Mouse (Mus musculus) CH12.LX (cell line): ENCODE results near the gene Gm15557. TPM values are rescaled to one million over a fixed set of nuclear protein-coding genes. Genes with fewer than 3 reads are reported as not detected.

Experiments used
- DNase-seq: peaks from one replicate; pipeline ENCODE4 v3.0.0-alpha.2; 2013; ENCODE audit errors: extremely low read depth
- H3K27ac ChIP-seq: 2 replicates; pipeline ENCODE4 v1.5.1; 2012; ENCODE audit warnings: low read depth, mild to moderate bottlenecking, control low read depth, moderate library complexity; ENCODE audit not compliant: insufficient read depth
- H3K27me3 ChIP-seq: replicated peaks from 2 replicates; pipeline ENCODE3; 2012; ENCODE audit warnings: inconsistent platforms
- H3K36me3 ChIP-seq, 2 experiments: replicated peaks in 1 of 2; 2 replicates each; pipeline versions ENCODE3 to v1.6.1; 2012; ENCODE audit warnings: inconsistent platforms in 1 of 2, low read length in 1 of 2, mild to moderate bottlenecking in 1 of 2, mixed read lengths in 1 of 2, moderate library complexity in 1 of 2; ENCODE audit not compliant: control insufficient read depth in 1 of 2, insufficient read depth in 1 of 2
- H3K4me1 ChIP-seq, 2 experiments: 2 replicates each; pipeline ENCODE4 v1.6.1; 2012; ENCODE audit warnings: inconsistent platforms in 1 of 2, moderate library complexity in 1 of 2; ENCODE audit not compliant: insufficient read depth in 2 of 2, control insufficient read depth in 1 of 2
- H3K4me2 ChIP-seq: 2 replicates; pipeline ENCODE4 v1.6.1; 2012; ENCODE audit warnings: low read depth, mild to moderate bottlenecking, control low read depth; ENCODE audit not compliant: poor library complexity, insufficient read depth, severe bottlenecking
- H3K4me3 ChIP-seq, 3 experiments: fragments of 150-350 bp in 1 of 3; sonication (generic) in 1 of 3; replicated peaks in 1 of 3; 2 replicates each; pipeline versions ENCODE3 to v1.5.1; 2011 to 2012; ENCODE audit warnings: low read depth in 2 of 3, low read length in 2 of 3, mild to moderate bottlenecking in 2 of 3, moderate library complexity in 2 of 3, control low read depth in 1 of 3, improper control_type of control experiment in 1 of 3, inconsistent platforms in 1 of 3, mixed read lengths in 1 of 3; ENCODE audit not compliant: poor library complexity in 1 of 3
- H3K79me2 ChIP-seq: replicated peaks from 2 replicates; pipeline ENCODE4 v1.6.1; 2012; ENCODE audit warnings: mild to moderate bottlenecking, moderate library complexity; ENCODE audit not compliant: control insufficient read depth, poor library complexity, insufficient read depth, severe bottlenecking; ENCODE audit errors: extremely low read depth
- H3K9ac ChIP-seq: 2 replicates; pipeline ENCODE4 v1.6.1; 2012; ENCODE audit warnings: low read depth, mild to moderate bottlenecking, control low read depth, moderate library complexity; ENCODE audit not compliant: insufficient read depth
- H3K9me3 ChIP-seq: replicated peaks from 2 replicates; pipeline ENCODE3; 2012; ENCODE audit warnings: low read length, inconsistent platforms, mixed read lengths
- ELF1 ChIP-seq: IDR thresholded peaks from 2 replicates; pipeline ENCODE4 v1.6.1; 2014; ENCODE audit warnings: low read depth, mild to moderate bottlenecking, inconsistent platforms, low read length, improper control_type of control experiment
- ETS1 ChIP-seq: conservative IDR thresholded peaks from 2 replicates; pipeline ENCODE4 v1.6.1; 2012; ENCODE audit warnings: low read depth, mild to moderate bottlenecking, inconsistent platforms, low read length, improper control_type of control experiment, moderate library complexity
- HCFC1 ChIP-seq: IDR thresholded peaks from 2 replicates; pipeline ENCODE4 v1.6.1; 2012; ENCODE audit warnings: low read depth, mild to moderate bottlenecking, inconsistent platforms, low read length, improper control_type of control experiment
- IRF4 ChIP-seq: IDR thresholded peaks from 2 replicates; pipeline ENCODE4 v1.6.1; 2014; ENCODE audit warnings: low read depth, mild to moderate bottlenecking, inconsistent platforms, low read length, improper control_type of control experiment
- JUND ChIP-seq: conservative IDR thresholded peaks from 2 replicates; pipeline ENCODE4 v1.6.1; 2011; ENCODE audit warnings: low read depth, low read length, improper control_type of control experiment
- KAT2A ChIP-seq: IDR thresholded peaks from 2 replicates; pipeline ENCODE4 v1.6.1; 2012; ENCODE audit warnings: low read length, improper control_type of control experiment, inconsistent platforms; ENCODE audit not compliant: insufficient replicate concordance
- MAFK ChIP-seq: IDR thresholded peaks from 2 replicates; pipeline ENCODE4 v1.6.1; 2011; ENCODE audit warnings: low read length, improper control_type of control experiment; ENCODE audit not compliant: insufficient replicate concordance
- MAX ChIP-seq: IDR thresholded peaks from 2 replicates; pipeline ENCODE4 v1.6.1; 2011; ENCODE audit warnings: low read length, improper control_type of control experiment
- MEF2A ChIP-seq: IDR thresholded peaks from 2 replicates; pipeline ENCODE4 v1.6.1; 2014; ENCODE audit warnings: low read depth, mild to moderate bottlenecking, inconsistent platforms, low read length, improper control_type of control experiment, borderline replicate concordance
- MYC ChIP-seq: IDR thresholded peaks from 2 replicates; pipeline ENCODE4 v1.6.1; 2011; ENCODE audit warnings: low read depth, mild to moderate bottlenecking, improper control_type of control experiment, low read length
- NELFE ChIP-seq: IDR thresholded peaks from 2 replicates; pipeline ENCODE4 v1.6.1; 2011; ENCODE audit warnings: low read depth, low read length, improper control_type of control experiment
- PAX5 ChIP-seq: IDR thresholded peaks from 2 replicates; pipeline ENCODE4 v1.6.1; 2012; ENCODE audit warnings: low read length, inconsistent platforms, mixed read lengths
- POLR2A ChIP-seq: IDR thresholded peaks from 2 replicates; pipeline ENCODE4 v1.6.1; 2011; ENCODE audit warnings: low read depth, mild to moderate bottlenecking, improper control_type of control experiment, low read length
- RAD21 ChIP-seq: IDR thresholded peaks from 2 replicates; pipeline ENCODE4 v1.6.1; 2011; ENCODE audit warnings: low read depth, mild to moderate bottlenecking, low read length, improper control_type of control experiment, moderate library complexity
- TBP ChIP-seq: conservative IDR thresholded peaks from 2 replicates; pipeline ENCODE4 v1.6.1; 2011; ENCODE audit warnings: low read depth, low read length, improper control_type of control experiment
- UBTF ChIP-seq: IDR thresholded peaks from 2 replicates; pipeline ENCODE4 v1.6.1; 2012; ENCODE audit warnings: low read depth, mild to moderate bottlenecking, inconsistent platforms, low read length, improper control_type of control experiment, moderate library complexity
- ZKSCAN1 ChIP-seq: IDR thresholded peaks from 2 replicates; pipeline ENCODE4 v1.6.1; 2012; ENCODE audit warnings: low read depth, inconsistent platforms, low read length, improper control_type of control experiment, borderline replicate concordance
- dilution Hi-C: fragments of 300-500 bp; cut with MboI; formaldehyde crosslinking; loops from 2 replicates; pipeline ENCODE4 v1.14.3; 2020; ENCODE audit warnings: low sequenced_read_pairs; ENCODE audit not compliant: extremely low pct_unique_long_range_greater_than_20kb, extremely low pct_ligation_motif_present
- in situ Hi-C: fragments of 300-500 bp; cut with MboI; formaldehyde crosslinking; loops from 3 replicates; pipeline ENCODE4 v1.14.3; 2019; ENCODE audit warnings: low sequenced_read_pairs, low pct_ligation_motif_present, low pct_unique_long_range_greater_than_20kb, mixed read lengths
- polyA plus RNA-seq: library from polyadenylated mRNA; unstranded; fragments of >175 nt; gene quantifications from 2 replicates; pipeline ENCODE4 v1.2.1, GENCODE M21; 2012; ENCODE audit warnings: low read depth; ENCODE audit not compliant: insufficient read length
- total RNA-seq, 2 experiments: library from RNA; depleted of rRNA; stranded (reverse); fragments of 300-350 nt in 1 of 2; fragments of >200 nt in 1 of 2; gene quantifications; 2 replicates each; pipeline ENCODE4 v1.2.3; 2012 to 2014

Gm15557 gene
- total and polyA plus RNA-seq, 3 experiments: not detected

DNA sequence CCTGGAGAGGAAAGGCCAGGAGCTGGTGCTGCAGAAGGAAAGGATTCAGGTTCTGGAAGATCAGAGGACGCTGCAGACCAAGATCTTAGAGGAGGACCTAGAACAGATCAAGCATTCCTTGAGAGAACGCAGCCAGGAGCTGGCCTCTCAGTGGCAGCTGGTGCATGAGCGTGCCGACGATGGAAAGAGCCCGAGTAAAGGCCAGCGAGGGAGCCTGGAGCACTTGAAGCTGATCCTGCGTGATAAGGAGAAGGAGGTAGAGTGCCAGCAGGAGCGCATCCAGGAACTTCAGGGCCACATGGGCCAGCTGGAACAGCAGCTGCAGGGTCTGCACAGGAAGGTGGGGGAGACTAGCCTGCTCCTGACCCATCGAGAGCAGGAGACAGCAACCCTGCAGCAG, 50.6 kb downstream of the Gm15557 start:
- dilution Hi-C loops: no loop called here
- Histone ChIP-seq H3K4me3 (no peak overlapping the region), H3K79me2 (no peaks in the 10 kb centered on the region), H3K27ac (no peak overlapping the region)
- TF ChIP-seq ZKSCAN1: no peak
- no peak for TF ChIP-seq MAX
- TF ChIP-seq PAX5: no peak
- no peak for TF ChIP-seq HCFC1
- no peak for TF ChIP-seq ELF1
- TF ChIP-seq, all 38 proteins: peak for 0
- Histone ChIP-seq H3K9me3 (no peaks in the 10 kb centered on the region), H3K4me2 (no peak overlapping the region), H3K27me3 (no peaks in the 10 kb centered on the region), H3K36me3 (peaks cover 89 to 97% of the 10 kb centered on the region in 2 experiments), H3K9ac (no peak overlapping the region), H3K4me1 (no peaks in the 10 kb centered on the region)
- in situ Hi-C loops: loop anchor here (25.0 kb wide), 1 partner anchor 296 kb away; no protein-coding TSS in a partner anchor
- no peak for DNase-seq

DNA sequence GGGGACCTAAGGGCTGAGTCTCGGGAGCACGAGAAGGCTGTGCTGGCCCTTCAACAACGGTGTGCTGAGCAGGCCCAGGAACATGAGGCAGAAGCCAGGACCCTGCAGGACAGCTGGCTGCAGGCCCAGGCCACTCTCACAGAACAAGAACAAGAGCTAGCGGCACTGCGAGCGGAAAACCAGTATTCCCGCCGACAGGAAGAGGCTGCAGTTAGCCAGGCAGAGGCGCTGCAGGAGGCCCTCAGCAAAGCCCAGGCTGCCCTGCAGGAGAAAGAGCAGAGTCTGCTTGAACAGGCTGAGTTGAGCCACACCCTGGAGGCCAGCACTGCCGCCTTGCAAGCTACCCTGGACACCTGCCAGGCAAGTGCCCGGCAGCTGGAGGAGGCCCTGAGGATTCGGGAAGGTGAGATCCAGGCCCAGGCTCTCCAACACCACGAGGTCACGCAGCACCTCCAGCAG, 51.4 kb downstream of the Gm15557 start:
- Histone ChIP-seq H3K4me1 (no peaks in the 10 kb centered on the region), H3K4me2 (no peak overlapping the region)

More for the DNA sequence above, 51.4 kb downstream of the Gm15557 start:
- Histone ChIP-seq H3K9me3 (no peaks in the 10 kb centered on the region), H3K27ac (no peak overlapping the region), H3K27me3 (no peaks in the 10 kb centered on the region), H3K4me3 (no peak overlapping the region), H3K9ac (no peak overlapping the region), H3K36me3 (peaks cover 91 to 99% of the 10 kb centered on the region in 2 experiments), H3K79me2 (no peaks in the 10 kb centered on the region)
- DNase-seq: no peak
- in situ Hi-C loops: loop anchor here (25.0 kb wide), 1 partner anchor 295 kb away; no protein-coding TSS in a partner anchor
- dilution Hi-C loops: no loop called here
- TF ChIP-seq POLR2A: no peak
- TF ChIP-seq NELFE: no peak
- no peak for TF ChIP-seq TBP
- TF ChIP-seq MYC: no peak
- TF ChIP-seq RAD21: no peak
- no peak for TF ChIP-seq KAT2A
- no peak for TF ChIP-seq PAX5
- TF ChIP-seq ETS1: no peak
- no peak for TF ChIP-seq MEF2A
- TF ChIP-seq UBTF: no peak
- TF ChIP-seq IRF4: no peak
- TF ChIP-seq MAFK: no peak
- TF ChIP-seq JUND: no peak

Other genes with a start within 250 kb of the Gm15557 start
Only the 20 nearest of the 21 such genes appear.
- gene Edem2, start 211.3 kb upstream of the Gm15557 start, total RNA-seq (2012; rRNA removed): 69.3 and 71.8 TPM in 2 replicates
- gene Edem2, start 211.3 kb upstream of the Gm15557 start, total RNA-seq (2014; rRNA removed): 48.7 and 53.1 TPM in 2 replicates
- gene Edem2, start 211.3 kb upstream of the Gm15557 start, polyA plus RNA-seq: 38.5 and 42.5 TPM in 2 replicates
- gene Gm17581, start 204.9 kb upstream of the Gm15557 start, total RNA-seq (2012; rRNA removed): not detected in 2 replicates
- not detected in 2 replicates for gene Gm17581, start 204.9 kb upstream of the Gm15557 start, total RNA-seq (2014; rRNA removed)
- gene Gm17581, start 204.9 kb upstream of the Gm15557 start, polyA plus RNA-seq: not detected in 2 replicates
- 1.4 and 2.8 TPM in 2 replicates for gene Procr, start 189.6 kb upstream of the Gm15557 start, total RNA-seq (2012; rRNA removed)
- gene Procr, start 189.6 kb upstream of the Gm15557 start, total RNA-seq (2014; rRNA removed): not detected in 2 replicates
- gene Procr, start 189.6 kb upstream of the Gm15557 start, polyA plus RNA-seq: 0.14 and 0.20 TPM in 2 replicates
- gene Mmp24, start 165.4 kb upstream of the Gm15557 start, total RNA-seq (2012; rRNA removed): 0.38 and 0.42 TPM in 2 replicates
- gene Mmp24, start 165.4 kb upstream of the Gm15557 start, total RNA-seq (2014; rRNA removed): not detected in 2 replicates
- gene Mmp24, start 165.4 kb upstream of the Gm15557 start, polyA plus RNA-seq: 0.07 TPM in 1 of 2 replicates, not detected in the other
- 12.4 and 12.7 TPM in 2 replicates for gene BC029722, start 121.3 kb upstream of the Gm15557 start, total RNA-seq (2012; rRNA removed)
- gene BC029722, start 121.3 kb upstream of the Gm15557 start, total RNA-seq (2014; rRNA removed): 22.7 and 23.8 TPM in 2 replicates
- 31.8 and 33.8 TPM in 2 replicates for gene BC029722, start 121.3 kb upstream of the Gm15557 start, polyA plus RNA-seq
- gene Eif6, start 113.8 kb upstream of the Gm15557 start, total RNA-seq (2012; rRNA removed): 289 and 331 TPM in 2 replicates
- 211 and 220 TPM in 2 replicates for gene Eif6, start 113.8 kb upstream of the Gm15557 start, total RNA-seq (2014; rRNA removed)
- gene Eif6, start 113.8 kb upstream of the Gm15557 start, polyA plus RNA-seq: 453 and 463 TPM in 2 replicates
- 0.04 and 0.08 TPM in 2 replicates for gene Fam83c, start 105.9 kb upstream of the Gm15557 start, total RNA-seq (2012; rRNA removed)
- gene Fam83c, start 105.9 kb upstream of the Gm15557 start, total RNA-seq (2014; rRNA removed): not detected in 2 replicates
- 0.08 and 0.09 TPM in 2 replicates for gene Fam83c, start 105.9 kb upstream of the Gm15557 start, polyA plus RNA-seq
- 49.8 and 60.4 TPM in 2 replicates for gene Uqcc1, start 10.4 kb upstream of the Gm15557 start, total RNA-seq (2012; rRNA removed)
- 55.2 and 66.8 TPM in 2 replicates for gene Uqcc1, start 10.4 kb upstream of the Gm15557 start, total RNA-seq (2014; rRNA removed)
- 35.3 and 43.3 TPM in 2 replicates for gene Uqcc1, start 10.4 kb upstream of the Gm15557 start, polyA plus RNA-seq
- not detected in 2 replicates for gene Gdf5, start 4.6 kb downstream of the Gm15557 start, total RNA-seq (2012; rRNA removed)
- not detected in 2 replicates for gene Gdf5, start 4.6 kb downstream of the Gm15557 start, total RNA-seq (2014; rRNA removed)
- not detected in 2 replicates for gene Gdf5, start 4.6 kb downstream of the Gm15557 start, polyA plus RNA-seq
- 29.1 and 31.4 TPM in 2 replicates for gene Cep250, start 15.7 kb downstream of the Gm15557 start, total RNA-seq (2012; rRNA removed)
- gene Cep250, start 15.7 kb downstream of the Gm15557 start, total RNA-seq (2014; rRNA removed): 13.5 and 17.7 TPM in 2 replicates
- 25.8 and 26.3 TPM in 2 replicates for gene Cep250, start 15.7 kb downstream of the Gm15557 start, polyA plus RNA-seq
- gene 6430550D23Rik, start 67.2 kb downstream of the Gm15557 start, total RNA-seq (2012; rRNA removed): 1.1 and 1.4 TPM in 2 replicates
- gene 6430550D23Rik, start 67.2 kb downstream of the Gm15557 start, total RNA-seq (2014; rRNA removed): 0.78 and 1.1 TPM in 2 replicates
- gene 6430550D23Rik, start 67.2 kb downstream of the Gm15557 start, polyA plus RNA-seq: 0.81 and 1.7 TPM in 2 replicates
- 132 and 136 TPM in 2 replicates for gene Ergic3, start 67.3 kb downstream of the Gm15557 start, total RNA-seq (2012; rRNA removed)
- gene Ergic3, start 67.3 kb downstream of the Gm15557 start, total RNA-seq (2014; rRNA removed): 51.6 and 53.0 TPM in 2 replicates
- 146 and 163 TPM in 2 replicates for gene Ergic3, start 67.3 kb downstream of the Gm15557 start, polyA plus RNA-seq
- gene Fer1l4, start 112.2 kb downstream of the Gm15557 start, total RNA-seq (2012; rRNA removed): not detected in 2 replicates
- gene Fer1l4, start 112.2 kb downstream of the Gm15557 start, total RNA-seq (2014; rRNA removed): not detected in 2 replicates
- not detected in 2 replicates for gene Fer1l4, start 112.2 kb downstream of the Gm15557 start, polyA plus RNA-seq
- 3.1 and 3.6 TPM in 2 replicates for gene Spag4, start 124.4 kb downstream of the Gm15557 start, total RNA-seq (2012; rRNA removed)
- 2.2 and 3.0 TPM in 2 replicates for gene Spag4, start 124.4 kb downstream of the Gm15557 start, total RNA-seq (2014; rRNA removed)
- 2.6 and 2.9 TPM in 2 replicates for gene Spag4, start 124.4 kb downstream of the Gm15557 start, polyA plus RNA-seq
- gene Cpne1, start 171.2 kb downstream of the Gm15557 start, total RNA-seq (2012; rRNA removed): 36.8 and 39.8 TPM in 2 replicates
- 34.0 and 36.6 TPM in 2 replicates for gene Cpne1, start 171.2 kb downstream of the Gm15557 start, total RNA-seq (2014; rRNA removed)
- gene Cpne1, start 171.2 kb downstream of the Gm15557 start, polyA plus RNA-seq: 24.6 and 33.0 TPM in 2 replicates
- 9.6 and 13.2 TPM in 2 replicates for gene Rbm12, start 171.2 kb downstream of the Gm15557 start, total RNA-seq (2012; rRNA removed)
- gene Rbm12, start 171.2 kb downstream of the Gm15557 start, total RNA-seq (2014; rRNA removed): 20.7 and 25.2 TPM in 2 replicates
- gene Rbm12, start 171.2 kb downstream of the Gm15557 start, polyA plus RNA-seq: 33.4 and 36.5 TPM in 2 replicates
- gene Gm28036, start 186.4 kb downstream of the Gm15557 start, total RNA-seq (2012; rRNA removed): 14.7 and 18.8 TPM in 2 replicates
- 10.5 and 17.0 TPM in 2 replicates for gene Gm28036, start 186.4 kb downstream of the Gm15557 start, total RNA-seq (2014; rRNA removed)
- gene Gm28036, start 186.4 kb downstream of the Gm15557 start, polyA plus RNA-seq: 15.3 and 18.4 TPM in 2 replicates
- gene Romo1, start 203.3 kb downstream of the Gm15557 start, total RNA-seq (2012; rRNA removed): 292 and 319 TPM in 2 replicates
- 110 and 130 TPM in 2 replicates for gene Romo1, start 203.3 kb downstream of the Gm15557 start, total RNA-seq (2014; rRNA removed)
- gene Romo1, start 203.3 kb downstream of the Gm15557 start, polyA plus RNA-seq: 255 and 303 TPM in 2 replicates
- gene Nfs1, start 203.5 kb downstream of the Gm15557 start, total RNA-seq (2012; rRNA removed): 58.6 and 60.6 TPM in 2 replicates
- gene Nfs1, start 203.5 kb downstream of the Gm15557 start, total RNA-seq (2014; rRNA removed): 68.8 and 72.1 TPM in 2 replicates
- 49.2 and 51.3 TPM in 2 replicates for gene Nfs1, start 203.5 kb downstream of the Gm15557 start, polyA plus RNA-seq
- 212 and 232 TPM in 2 replicates for gene Rbm39, start 239.5 kb downstream of the Gm15557 start, total RNA-seq (2012; rRNA removed)
- gene Rbm39, start 239.5 kb downstream of the Gm15557 start, total RNA-seq (2014; rRNA removed): 417 and 491 TPM in 2 replicates
- gene Rbm39, start 239.5 kb downstream of the Gm15557 start, polyA plus RNA-seq: 376 and 400 TPM in 2 replicates